Mouse (Mus musculus) small intestine, adult 2 months (tissue): ENCODE data around the gene Ceacam20.
"Not testable (repeated sequence)": the region's sequence is repeated elsewhere in the genome, so short reads cannot be mapped to it uniquely, and the experiment has no call there.

Experiments
- CTCF ChIP-seq: fragments of 200-500 bp; IDR thresholded peaks from 2 replicates; pipeline ENCODE4 v1.5.1; 2012; ENCODE audit warnings: low read depth, mild to moderate bottlenecking, control low read depth, inconsistent platforms, low read length, moderate library complexity, mixed read lengths; ENCODE audit not compliant: insufficient replicate concordance, insufficient read length; ENCODE audit errors: extremely low read depth
- POLR2A ChIP-seq: fragments of 200-500 bp; IDR thresholded peaks from 2 replicates; pipeline ENCODE4 v1.6.1; 2012; ENCODE audit warnings: low read depth, mild to moderate bottlenecking, control low read depth, inconsistent platforms, low read length, moderate library complexity

GRCm38 (mm10) chr7:19996721-19997120, 31.5 kb downstream of the Ceacam20 start:
- TF ChIP-seq POLR2A, CTCF: not testable (repeated sequence)
